Mouse (Mus musculus) neural tube, embryonic 10.5 days (tissue): ENCODE data around the gene Sf3b3.
"Not testable (repeated sequence)": the region's sequence is repeated elsewhere in the genome, so short reads cannot be mapped to it uniquely, and the experiment has no call there.

Source experiments
- DNase-seq: peaks from one replicate; pipeline ENCODE4 v3.0.0-alpha.2; 2017; ENCODE audit warnings: low spot score; ENCODE audit errors: extremely low spot score

Sf3b3 gene

GRCm38 (mm10) chr8:110846405-110847170, at the start of gene Sf3b3, which contains the start of gene Cog4:
TSS of gene Sf3b3 (minus strand) at chr8:110846787.
TSS of gene Cog4 (plus strand) at chr8:110846600.
- peak; percentile 87 for DNase-seq

- DNase-seq = no peak
Measured at GRCm38 (mm10) chr8:110895812-110896211, 49.2 kb upstream of the Sf3b3 start.

DNA sequence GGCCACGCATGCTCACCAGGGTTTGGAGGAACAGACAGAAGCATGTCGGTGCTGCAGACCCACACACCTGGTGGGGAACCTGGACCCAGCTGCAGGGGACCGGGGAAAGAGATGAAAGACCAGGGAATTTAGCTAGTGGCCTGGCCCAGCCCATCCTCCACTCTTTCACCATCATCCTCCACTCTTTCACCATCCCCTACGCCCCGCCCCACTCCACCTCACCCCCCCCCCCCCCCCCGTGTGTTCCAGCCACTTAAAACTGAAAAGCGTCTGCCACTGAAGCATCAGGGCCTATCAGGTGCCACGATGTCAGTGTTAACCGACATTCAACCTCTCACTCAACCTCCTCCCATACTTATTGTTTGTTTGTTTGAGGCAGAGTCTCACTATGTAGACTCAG, 48.7 kb upstream of the Sf3b3 start:
- DNase-seq = no peak

DNA sequence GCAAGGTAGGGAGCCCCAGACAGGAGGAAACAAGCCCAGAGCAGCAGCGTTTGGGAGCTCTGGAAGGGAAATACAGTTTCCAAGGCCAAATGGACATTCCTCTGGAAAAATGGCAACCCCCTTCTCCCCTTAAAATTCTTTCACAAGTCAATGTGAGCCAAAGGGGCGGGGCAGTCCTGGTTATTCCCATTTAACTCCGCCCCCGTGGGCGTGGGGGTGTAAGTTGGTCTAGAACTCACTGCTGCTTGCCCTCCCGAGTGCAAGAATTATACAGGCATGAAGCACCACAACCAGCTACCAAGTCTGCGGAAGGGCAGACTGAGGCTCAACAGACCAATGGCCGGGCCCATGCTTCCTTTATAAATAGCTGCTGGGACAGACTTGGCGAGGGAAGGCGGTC, 48.3 kb upstream of the Sf3b3 start:
- no peak for DNase-seq

GRCm38 (mm10) chr8:110892913-110893312, 46.3 kb upstream of the Sf3b3 start:
- DNase-seq = no peak

- no peak for DNase-seq
Measured at GRCm38 (mm10) chr8:110892040-110892439, 45.5 kb upstream of the Sf3b3 start.

- no peak for DNase-seq
Measured at GRCm38 (mm10) chr8:110889904-110890470, 43.4 kb upstream of the Sf3b3 start.

GRCm38 (mm10) chr8:110888860-110889259, 42.3 kb upstream of the Sf3b3 start:
- DNase-seq = no peak

DNA sequence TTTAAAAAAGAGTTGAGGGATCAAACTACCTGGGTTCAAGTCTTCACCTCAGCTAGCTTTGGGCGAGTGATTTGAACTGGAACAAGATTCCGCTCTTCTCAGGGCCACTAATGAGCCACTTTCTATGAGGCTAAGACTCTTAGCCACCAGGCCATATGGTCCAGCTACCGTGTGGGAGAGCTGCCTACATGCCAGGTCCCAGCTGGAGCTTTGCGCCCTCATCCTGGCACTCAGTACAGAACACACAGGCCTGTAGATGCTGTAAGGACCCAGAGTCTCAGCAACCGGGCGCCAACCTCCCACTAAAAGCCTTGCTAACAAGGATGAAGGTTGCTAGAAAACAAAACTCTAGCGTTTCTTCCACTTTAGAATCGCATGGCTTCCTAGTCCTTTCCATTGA, 41.9 kb upstream of the Sf3b3 start:
- DNase-seq = no peak

DNA sequence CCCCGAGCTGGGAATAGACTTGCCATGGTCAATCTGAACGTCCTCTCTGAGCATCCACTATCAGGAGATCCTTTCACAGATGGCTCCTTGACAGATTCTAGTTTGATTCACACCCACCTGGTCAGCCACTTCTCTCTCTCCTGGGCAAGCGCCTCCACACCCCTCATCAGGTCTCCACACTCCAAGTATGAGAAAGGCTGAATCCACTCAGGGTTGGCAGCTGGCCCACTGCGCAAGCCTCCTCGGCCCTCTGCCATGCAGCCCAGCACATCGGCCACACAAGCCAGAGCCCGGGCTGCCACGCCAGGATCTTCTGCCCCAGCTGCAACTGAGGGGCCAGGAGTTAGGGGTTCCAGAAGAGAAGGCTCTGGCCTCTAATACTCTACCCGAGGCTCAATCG, 41.0 kb upstream of the Sf3b3 start:
- no peak for DNase-seq

DNA sequence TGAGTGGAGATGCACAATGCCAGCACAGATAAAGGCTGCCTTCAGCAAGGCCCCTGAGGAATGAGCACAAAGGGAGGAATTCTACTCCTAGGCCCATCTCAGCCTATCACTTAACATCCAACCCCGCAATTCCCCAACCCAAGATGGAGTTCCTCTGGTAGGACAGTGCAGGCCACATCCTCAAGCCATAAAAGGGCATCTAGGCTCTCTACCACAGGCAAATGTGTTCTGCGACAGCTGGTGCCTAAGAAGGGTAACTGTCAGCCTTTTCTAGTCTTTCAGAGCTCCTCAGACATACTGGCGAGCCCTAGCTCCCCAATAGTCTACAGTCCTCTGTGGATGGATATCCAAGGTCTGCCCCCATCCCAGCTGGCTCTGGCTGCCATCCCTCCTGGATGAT, 40.0 kb upstream of the Sf3b3 start:
- DNase-seq = no peak

DNA sequence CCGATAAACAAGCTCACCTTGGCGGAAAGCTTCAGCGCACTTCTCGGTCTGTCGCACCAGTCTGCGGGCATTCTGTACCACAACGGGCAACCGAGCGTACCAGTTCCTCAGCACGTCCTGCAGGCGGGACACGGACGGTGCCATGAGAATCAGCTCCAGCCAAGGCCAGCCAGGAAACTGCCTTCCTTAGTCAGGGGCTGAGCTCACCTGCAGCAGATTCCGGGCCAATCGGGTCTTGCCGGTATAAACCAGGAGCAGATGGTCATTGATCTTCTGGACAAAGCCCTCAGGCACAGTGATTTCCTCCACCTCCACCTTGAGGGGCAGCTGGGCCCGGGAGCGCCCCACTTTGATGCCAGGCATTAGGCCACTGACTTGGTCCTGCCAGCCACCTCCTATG, 37.2 kb upstream of the Sf3b3 start:
- no peak for DNase-seq

GRCm38 (mm10) chr8:110881741-110882310, 35.2 kb upstream of the Sf3b3 start:
- DNase-seq = no peak

GRCm38 (mm10) chr8:110877862-110878261, 31.3 kb upstream of the Sf3b3 start:
- DNase-seq = no peak

GRCm38 (mm10) chr8:110870501-110870900, 23.9 kb upstream of the Sf3b3 start:
- DNase-seq = no peak

- DNase-seq = not testable (repeated sequence)
Measured at GRCm38 (mm10) chr8:110861347-110862025, 14.9 kb upstream of the Sf3b3 start.

GRCm38 (mm10) chr8:110859651-110860501, 13.3 kb upstream of the Sf3b3 start:
- no peak for DNase-seq

DNA sequence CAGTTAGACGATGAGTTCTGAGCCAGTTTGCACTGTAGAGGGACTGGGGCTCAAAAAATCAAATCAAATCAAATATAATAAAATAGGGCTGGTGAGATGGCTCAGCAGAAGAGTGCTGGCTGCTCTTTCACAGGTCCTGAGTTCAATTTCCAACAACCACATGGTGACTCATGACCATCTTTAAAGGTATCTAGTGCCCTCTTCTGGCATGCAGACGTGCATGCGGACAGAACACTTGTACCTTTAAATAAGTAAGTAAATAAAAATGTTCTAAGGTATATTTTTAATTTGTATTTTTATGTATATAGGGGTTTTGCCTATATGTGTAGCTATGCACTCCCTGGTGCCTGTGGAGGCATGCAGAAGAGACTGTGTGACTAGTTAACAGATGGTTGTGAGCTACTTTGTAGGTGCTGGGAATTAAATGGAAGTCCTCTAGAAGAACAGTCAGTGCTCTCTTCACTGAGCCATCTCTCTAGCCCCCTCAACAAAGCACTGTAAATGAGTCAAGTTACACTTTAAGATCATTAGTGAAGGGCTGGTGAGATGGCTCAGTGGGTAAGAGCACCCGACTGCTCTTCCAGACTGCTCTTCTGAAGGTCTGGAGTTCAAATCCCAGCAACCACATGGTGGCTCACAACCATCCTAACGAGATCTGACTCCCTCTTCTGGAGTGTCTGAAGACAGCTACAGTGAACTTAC, 10.3 kb upstream of the Sf3b3 start:
- no peak for DNase-seq

DNA sequence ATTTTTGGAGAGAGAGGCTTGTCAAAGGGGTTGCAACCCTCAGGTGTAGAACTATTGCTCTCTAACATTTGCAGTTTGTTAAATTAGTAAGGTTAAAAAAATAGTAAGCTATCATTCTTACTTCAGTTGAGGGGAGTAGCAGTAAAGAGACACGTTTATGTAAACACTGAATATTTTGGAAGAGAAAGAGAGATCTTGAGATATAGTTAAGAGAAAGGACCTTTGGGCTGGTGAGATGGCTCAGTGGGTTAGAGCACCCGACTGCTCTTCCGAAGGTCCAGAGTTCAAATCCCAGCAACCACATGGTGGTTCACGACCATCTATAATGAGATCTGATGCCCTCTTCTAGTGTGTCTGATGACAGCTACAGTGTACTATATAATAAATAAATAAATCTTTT, 9.5 kb upstream of the Sf3b3 start:
- not testable (repeated sequence) for DNase-seq

DNA sequence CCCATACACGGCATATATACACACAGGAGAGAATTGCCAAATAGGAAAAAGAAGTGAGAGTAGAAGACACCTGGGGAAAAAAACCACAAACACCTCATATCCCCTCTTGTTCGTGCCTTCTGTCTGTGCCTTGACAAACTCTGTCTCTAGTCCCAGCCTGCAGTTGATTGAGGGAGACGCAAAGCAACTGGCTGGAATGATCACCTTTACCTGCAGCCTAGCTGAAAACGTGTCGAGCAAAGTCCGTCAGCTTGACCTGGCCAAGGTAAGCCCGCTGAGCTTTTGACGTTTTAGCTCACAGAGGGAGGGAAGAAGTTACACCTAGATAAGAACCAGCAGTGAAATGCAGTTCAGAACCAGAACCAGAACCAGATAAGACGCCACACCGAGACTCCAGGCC, 4.6 kb upstream of the Sf3b3 start:
- no peak for DNase-seq
